Mouse (Mus musculus): Measurements from ENCODE around the gene Plod2.

DNA sequence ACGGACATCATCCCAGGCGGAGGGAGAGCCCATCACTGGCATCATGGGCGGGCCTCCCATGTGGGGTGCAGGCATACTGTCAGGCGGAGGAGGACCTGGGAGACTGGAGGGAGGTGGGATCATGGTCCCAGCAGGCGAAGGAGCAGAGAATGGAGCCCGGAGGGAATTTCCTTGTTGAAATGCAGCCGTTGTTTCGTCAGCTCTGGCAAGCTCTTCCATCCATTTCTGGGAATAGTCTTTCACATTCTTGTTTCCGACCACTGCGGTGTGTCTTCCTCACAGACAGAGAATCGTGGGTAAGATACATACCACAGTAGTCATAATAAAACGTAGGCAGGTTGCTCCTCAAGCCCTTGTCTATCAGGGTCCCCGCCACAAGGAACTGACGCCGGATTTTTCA is 70.6 kb downstream of the Plod2 start:
- TF ChIP-seq CTCF (IDR thresholded peaks at IDR 0.05; ENCODE audit: control insufficient read depth, insufficient read depth, insufficient read length), result no peak
- no peak for TF ChIP-seq MAX (IDR thresholded peaks at IDR 0.05)
- no peak for TF ChIP-seq CEBPB (IDR thresholded peaks at IDR 0.05; ENCODE audit: low read depth)

All from C2C12 (cell line).